Mouse (Mus musculus) bone marrow, adult 2 months (tissue): ENCODE measurements around the gene Rad54l2.

Source experiments
- CTCF ChIP-seq: fragments of 200-500 bp; IDR thresholded peaks from 2 replicates; pipeline ENCODE4 v1.5.1; 2011; ENCODE audit warnings: low read length, control low read depth; ENCODE audit not compliant: control insufficient read depth, insufficient read depth
- POLR2A ChIP-seq: fragments of 200-500 bp; IDR thresholded peaks from 2 replicates; pipeline ENCODE4 v1.6.1; 2011; ENCODE audit warnings: low read depth, mild to moderate bottlenecking, control low read depth, low read length, borderline replicate concordance; ENCODE audit not compliant: control insufficient read depth

- no peak; the same call in 1 of the 2 replicates for TF ChIP-seq POLR2A
- no peak for TF ChIP-seq CTCF
Measured at GRCm38 (mm10) chr9:106822381-106823104, 33.5 kb upstream of the Rad54l2 start.
